Mouse (Mus musculus) heart, adult 2 months (tissue): ENCODE measurements at regions not wholly inside any gene's neighbourhood (a gene's known extent, or its start where the extent isn't known, plus 50 kb on each side); places are given as distances from the start of the nearest gene placed in this dataset.

ENCODE experiments used
- CTCF ChIP-seq: fragments of 200-600 bp; IDR thresholded peaks from 2 replicates; pipeline ENCODE4 v1.8.1; 2022; ENCODE audit warnings: antibody characterized with exemption, mild to moderate bottlenecking, moderate library complexity
- EP300 ChIP-seq: fragments of 200-500 bp; IDR thresholded peaks from 2 replicates; pipeline ENCODE4 v1.6.1; 2011; ENCODE audit warnings: low read depth, low read length, control low read depth; ENCODE audit not compliant: insufficient read depth
- POLR2A ChIP-seq: fragments of 200-500 bp; IDR thresholded peaks from 2 replicates; pipeline ENCODE4 v1.6.1; 2011; ENCODE audit warnings: mild to moderate bottlenecking, low read depth, low read length, control low read depth; ENCODE audit not compliant: insufficient read depth

- TF ChIP-seq CTCF (no peak), POLR2A (no peak), EP300 (no peak)
Observed at GRCm38 (mm10) chr3:52187401-52187801, 80.7 kb upstream of the Foxo1 start.
